Mouse (Mus musculus): Measurements from ENCODE around the gene Capzb.

- TF ChIP-seq POLR2A (IDR thresholded peaks at IDR 0.05; ENCODE audit: control insufficient read depth in 1 of 2, insufficient read depth in 1 of 2, low read depth in 1 of 2, low read length in 2 of 2, poor library complexity in 1 of 2) (no peak), GABPA (IDR thresholded peaks at IDR 0.05; ENCODE audit: low read depth, low read length) (no peak), CHD2 (IDR thresholded peaks at IDR 0.05; ENCODE audit: low read length) (no peak), ZNF384 (IDR thresholded peaks at IDR 0.05; ENCODE audit: low read depth, low read length) (no peak), MEF2A (IDR thresholded peaks at IDR 0.05; ENCODE audit: extremely low read depth, insufficient replicate concordance, low read depth, low read length, poor library complexity, severe bottlenecking) (no peak), NRF1 (IDR thresholded peaks at IDR 0.05; ENCODE audit: insufficient read depth, low read depth, low read length, poor library complexity, severe bottlenecking) (no peak), BHLHE40 (IDR thresholded peaks at IDR 0.05; ENCODE audit: borderline replicate concordance, low read depth, low read length) (no peak), E2F4 (IDR thresholded peaks at IDR 0.05; ENCODE audit: borderline replicate concordance, low read depth, low read length) (no peak), CTCF (IDR thresholded peaks at IDR 0.05 in 2 of 3, conservative IDR thresholded peaks at IDR 0.05 in 1 of 3; ENCODE audit: control insufficient read depth in 1 of 3, insufficient read depth in 1 of 3, low read depth in 2 of 3, low read length in 3 of 3, poor library complexity in 1 of 3, severe bottlenecking in 1 of 3) (no peak), ZC3H11A (IDR thresholded peaks at IDR 0.05; ENCODE audit: low read depth, low read length) (no peak), ETS1 (IDR thresholded peaks at IDR 0.05; ENCODE audit: low read depth, low read length) (no peak), UBTF (IDR thresholded peaks at IDR 0.05; ENCODE audit: borderline replicate concordance, insufficient read depth, low read depth, low read length) (no peak)
These were observed 3.8 kb downstream of the Capzb start for GRCm38 (mm10) chr4:139196464-139196863.
